Mouse (Mus musculus) mouse embryonic stem cell (cell line): ENCODE measurements around the gene Pus7l.

ENCODE experiments used
- in situ Hi-C, 2 experiments: fragments of 300-500 bp; cut with MboI; formaldehyde crosslinking; loops; 1 replicate in 1 of 2; 3 replicates in 1 of 2; pipeline ENCODE4 v1.14.3; 2019 to 2020; ENCODE audit warnings: low sequenced_read_pairs in 2 of 2, low pct_unique_long_range_greater_than_20kb in 1 of 2, mixed read lengths in 1 of 2; ENCODE audit not compliant: unreplicated experiment in 1 of 2

Gene Pus7l

DNA sequence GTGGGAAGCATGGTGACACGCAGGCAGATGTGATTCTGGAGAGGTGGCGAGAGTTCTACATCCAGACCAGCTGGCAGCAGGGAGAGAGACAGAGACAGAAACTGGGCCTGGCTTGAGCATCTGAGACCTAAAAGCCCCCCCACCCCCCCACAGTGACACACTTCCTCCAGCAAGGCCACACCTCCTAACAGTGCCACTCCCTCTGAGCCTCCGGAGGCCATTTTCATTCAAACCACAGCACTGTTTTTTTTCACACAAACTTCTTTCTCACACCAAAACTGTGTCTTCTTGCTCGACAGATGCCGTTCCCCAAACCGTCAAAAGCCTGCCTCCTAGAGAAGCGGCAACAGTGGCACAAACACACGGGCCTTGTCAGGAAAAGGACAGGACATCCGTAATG lies 10.2 kb upstream of the Pus7l start:
- in situ Hi-C loops, result loop anchor here in 1 of 2 experiments (10.0 kb wide), 1 partner anchor 121 kb away; no protein-coding TSS in a partner anchor

DNA sequence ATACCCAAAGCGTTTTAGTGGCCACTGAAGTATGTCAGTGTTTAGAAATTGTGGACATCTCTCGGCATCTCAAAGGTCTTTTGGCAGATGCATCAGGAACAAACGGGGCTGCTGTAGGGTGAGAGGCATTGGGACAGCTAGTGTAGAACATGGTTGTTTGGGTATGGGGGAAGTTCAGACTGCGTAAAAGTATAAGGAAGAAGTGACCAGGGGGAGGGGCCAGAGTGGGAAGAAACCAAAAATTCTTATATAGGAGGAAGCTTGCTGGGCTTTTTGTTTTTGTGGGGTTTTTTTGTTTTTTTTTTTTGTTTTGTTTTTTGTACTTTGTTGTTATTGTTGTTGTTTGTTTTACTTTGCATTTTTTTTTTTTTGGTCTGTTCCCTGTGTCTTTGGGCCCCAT lies 1.5 kb upstream of the Pus7l start:
- in situ Hi-C loops, result no loop called here

DNA sequence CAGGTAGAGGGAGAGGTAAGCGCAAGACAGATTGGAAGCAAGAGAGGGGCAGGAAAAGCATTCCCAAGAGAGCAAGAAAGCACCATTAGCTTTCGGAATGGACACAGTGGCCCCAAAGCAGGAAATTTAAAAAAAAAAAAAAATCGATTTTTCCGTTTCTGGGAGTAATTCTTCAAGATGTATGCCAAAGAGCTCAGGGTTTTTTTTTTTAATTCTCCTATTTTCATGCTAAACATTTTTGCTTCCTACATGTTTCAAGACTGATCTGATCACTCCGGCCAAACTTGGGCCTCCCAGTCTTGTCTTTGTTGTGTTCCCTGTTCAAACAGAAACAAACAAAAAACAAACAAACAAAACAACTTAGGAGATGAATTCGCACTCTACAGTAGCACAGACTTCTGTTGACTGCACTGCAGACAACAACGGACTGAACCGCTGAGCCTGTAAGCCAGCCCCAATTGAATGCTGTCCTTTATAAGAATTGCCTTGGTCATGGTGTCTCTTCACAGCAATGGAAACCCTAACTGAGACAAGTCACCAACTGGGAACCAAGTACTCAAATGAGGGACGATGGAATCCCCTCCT lies 797 bp upstream of the Pus7l start:
- in situ Hi-C loops, result no loop called here

DNA sequence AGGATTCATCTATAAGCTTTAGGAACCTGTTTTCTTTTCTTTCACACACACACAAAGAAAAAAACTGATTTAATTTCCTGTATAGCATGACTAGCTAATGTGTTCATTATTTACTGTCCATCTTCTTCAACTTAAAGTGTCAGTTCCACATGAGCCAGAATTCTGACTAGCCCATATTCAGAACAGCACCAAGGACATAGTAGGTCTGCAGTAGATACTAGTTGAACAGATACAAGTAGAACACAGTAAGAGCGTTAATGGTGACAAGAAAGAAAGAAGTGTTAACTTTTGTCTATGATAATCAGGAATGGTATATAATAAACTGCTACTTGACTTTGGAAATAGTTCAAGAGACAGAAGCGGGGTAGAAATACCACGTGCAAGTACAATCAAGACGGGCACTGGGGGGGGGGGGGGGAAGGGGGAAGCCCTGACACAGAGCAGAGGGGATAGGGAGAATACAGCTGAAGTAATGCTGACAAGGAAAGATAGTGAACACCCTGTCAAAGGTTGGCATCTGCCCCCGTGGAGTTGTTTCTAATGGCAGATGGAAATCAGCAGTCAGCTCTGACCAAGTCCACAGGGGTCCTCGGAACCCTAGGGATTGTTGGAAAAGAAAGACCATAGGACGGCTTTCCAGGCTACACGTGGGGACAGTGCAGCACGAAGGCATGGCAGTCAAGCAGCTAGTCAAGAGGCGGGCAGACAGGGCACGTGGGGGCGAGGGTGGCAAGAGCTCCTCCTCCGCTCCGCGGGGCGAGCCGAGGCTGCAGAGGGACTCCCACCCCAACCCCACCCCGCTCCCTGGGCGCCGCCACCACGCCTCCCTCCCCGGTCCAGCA lies 559 bp downstream of the Pus7l start:
- in situ Hi-C loops, result no loop called here

DNA sequence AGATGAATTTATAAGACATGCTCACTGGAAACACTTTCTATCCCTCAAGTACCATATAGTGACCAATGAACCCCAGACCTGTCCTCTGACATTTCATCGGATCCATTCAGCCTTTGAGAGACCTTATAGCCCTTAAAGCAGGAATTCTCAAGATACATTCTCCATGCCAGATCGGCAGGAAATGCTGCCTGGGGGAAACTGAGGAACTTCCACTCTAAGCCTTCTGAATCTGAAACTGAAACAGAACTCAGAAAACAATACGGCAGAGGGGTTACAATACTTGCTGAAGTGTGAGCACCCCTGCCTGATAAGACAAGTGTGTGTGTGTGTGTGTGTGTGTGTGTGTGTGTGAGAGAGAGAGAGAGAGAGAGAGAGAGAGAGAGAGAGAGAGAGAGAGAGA lies 4.1 kb downstream of the Pus7l start:
- in situ Hi-C loops, result no loop called here

DNA sequence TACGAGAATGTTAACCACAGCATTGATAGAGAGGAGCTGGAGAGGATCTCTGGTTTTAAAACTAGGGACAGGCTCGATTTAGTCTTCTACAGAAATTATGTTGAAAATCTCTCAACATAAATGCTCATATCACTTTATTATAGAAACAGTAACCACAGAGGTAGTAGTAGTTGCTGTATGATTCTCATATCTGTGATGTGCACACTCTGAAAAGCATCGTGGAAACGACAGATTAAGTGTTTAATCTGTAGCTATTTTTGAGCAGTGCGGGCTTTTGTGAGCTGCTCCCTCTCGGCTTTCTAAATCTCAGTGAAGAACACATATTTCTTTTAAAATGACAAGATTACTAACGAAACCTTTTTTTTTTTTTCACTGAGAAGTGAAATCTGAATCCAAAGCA lies 7.8 kb downstream of the Pus7l start:
- in situ Hi-C loops, result no loop called here

DNA sequence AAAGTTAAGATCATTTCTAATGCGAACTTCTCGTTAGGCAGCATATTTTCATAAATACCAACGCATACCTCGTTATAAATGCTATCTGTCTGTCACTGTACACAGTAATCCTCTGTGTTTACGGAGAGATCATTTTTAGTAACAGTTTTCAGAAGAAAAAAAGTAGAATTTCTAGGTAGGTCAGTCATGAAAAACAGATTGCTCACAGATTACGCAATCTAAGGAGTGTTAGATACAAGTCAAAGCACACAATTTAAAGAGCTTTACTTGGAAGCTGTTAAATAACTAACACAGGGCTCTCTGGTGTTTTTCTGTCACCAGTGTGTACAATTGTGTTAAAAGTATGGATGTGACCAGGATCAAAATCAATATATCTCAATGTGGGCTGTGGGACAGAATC lies 10.4 kb downstream of the Pus7l start:
- in situ Hi-C loops, result no loop called here

DNA sequence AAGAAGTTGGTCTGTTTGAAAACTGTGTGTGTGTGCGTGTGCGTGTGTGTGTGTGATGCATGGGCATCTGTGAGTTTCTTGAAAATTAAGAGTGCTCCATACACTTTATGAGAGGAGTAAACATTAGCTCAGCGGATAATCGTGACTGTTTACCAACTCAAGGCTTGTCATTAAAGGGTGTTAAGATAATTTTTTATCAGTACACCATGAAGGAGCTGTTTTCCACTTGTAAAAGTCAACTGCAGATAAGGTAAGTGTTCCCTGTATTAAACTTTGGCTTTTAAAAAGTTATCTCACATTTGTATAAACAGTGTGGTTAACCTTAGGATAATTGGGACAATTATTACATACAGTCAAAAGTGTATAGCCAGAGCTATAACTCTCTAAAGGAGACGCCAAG lies 11.0 kb downstream of the Pus7l start:
- in situ Hi-C loops, result no loop called here

DNA sequence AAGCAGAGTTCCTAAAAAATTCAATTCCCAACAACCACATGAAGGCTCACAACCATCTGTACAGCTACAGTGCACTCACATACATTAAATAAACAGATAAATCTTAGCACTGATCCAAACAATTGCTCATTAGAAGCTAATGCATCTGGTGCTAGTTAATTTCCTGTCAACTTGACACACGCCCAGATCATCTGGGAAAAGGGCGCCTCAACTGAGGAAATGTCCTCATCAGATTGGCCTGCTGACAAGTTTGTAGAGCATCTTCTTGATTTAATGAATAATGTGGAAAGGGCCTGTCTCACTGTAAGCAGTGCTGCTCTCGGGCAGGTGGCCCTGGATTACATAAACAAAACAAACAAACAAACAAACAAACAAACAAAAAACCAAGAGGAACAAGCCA lies 12.8 kb downstream of the Pus7l start:
- in situ Hi-C loops, result no loop called here

DNA sequence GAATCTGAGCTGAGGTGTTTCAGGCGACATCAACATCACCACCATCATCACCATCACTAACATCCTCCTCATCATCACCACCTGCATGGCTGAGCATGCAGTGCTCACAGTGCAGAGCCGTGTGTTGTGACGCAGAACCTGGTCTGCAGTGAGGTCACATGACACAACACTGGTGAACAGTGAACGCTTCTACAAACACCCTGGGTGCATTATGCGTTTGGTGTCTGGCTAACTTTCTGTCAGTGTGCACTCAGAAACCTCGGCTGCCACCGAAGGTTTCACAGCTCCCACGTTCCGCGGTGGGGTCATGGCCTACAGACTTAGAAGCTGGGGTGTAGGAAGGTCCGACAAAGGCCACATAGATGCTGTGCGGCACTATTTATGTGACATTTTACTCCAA lies 18.4 kb downstream of the Pus7l start:
- in situ Hi-C loops, result loop anchor here in 1 of 2 experiments (25.0 kb wide), 1 partner anchor 188 kb away; no protein-coding TSS in a partner anchor

DNA sequence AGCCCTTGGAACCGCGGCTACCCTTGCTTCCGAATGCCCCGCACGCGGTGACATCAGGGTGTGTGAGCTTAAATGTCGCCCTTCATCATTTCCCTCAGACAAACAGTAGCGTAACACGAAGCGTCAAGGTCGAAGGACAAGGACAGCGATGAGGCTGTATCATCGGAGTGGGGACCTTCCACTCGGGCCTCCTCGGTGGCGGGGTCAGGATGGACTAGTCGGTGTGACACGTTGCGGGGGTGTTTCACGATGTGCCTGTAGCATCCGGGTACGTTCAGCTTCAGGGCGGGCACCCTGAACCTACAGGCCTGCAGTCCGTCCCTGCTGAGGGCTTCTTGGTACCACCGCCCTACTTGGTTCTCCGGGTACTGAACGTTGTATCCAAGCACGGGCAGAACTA lies 20.1 kb downstream of the Pus7l start:
- in situ Hi-C loops, result loop anchor here in 1 of 2 experiments (25.0 kb wide), 1 partner anchor 186 kb away; no protein-coding TSS in a partner anchor

DNA sequence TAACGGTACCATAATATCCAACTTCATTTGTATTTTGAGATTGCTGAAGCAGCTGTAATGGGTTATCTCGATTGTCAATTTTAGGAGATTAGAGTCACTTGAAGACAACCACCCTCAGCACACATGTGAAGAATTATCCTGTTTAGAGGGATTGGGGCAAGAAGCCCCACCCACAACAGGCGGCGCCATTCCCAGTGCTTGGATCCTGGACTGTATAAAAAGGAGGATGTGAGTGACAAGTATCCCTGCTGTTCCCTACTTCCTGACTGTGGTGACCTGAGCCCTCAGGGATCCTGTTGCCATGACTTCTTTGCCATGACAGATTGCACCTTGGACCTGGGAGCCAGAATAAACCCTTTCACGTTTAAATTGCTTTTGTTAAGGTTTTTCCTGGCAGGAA lies 22.4 kb downstream of the Pus7l start:
- in situ Hi-C loops, result loop anchor here in 1 of 2 experiments (25.0 kb wide), 1 partner anchor 184 kb away; no protein-coding TSS in a partner anchor

DNA sequence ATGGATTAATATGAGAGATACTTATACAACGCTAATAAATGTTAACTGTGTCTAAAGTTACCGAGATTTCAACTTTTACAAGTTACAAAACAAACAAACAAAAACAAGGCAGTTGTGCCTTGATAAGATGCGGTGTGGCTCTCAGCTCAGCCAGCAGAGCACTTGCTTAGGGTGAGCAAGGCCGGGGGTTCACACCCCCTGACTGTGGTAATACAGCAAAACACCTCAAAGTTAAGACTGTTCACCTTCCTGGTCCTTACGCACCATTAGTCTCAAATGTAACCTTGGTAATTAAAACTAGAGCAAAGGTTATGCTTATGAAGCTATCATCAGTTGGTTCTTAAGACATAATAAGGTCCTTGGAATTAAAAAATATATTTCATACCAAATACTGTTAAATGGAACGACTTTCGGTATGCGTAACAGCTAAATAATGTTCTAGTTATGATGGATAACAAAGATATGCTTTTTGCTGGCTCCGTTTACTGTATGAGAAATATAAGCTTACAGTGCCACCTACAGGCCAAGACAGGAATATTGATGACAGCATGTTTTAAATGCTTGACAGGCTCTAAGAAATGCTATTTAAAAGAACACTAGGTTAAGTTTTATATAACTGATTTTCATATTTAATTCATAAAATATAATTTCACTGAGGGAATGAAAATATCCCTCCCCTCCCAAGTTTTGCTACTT lies 23.0 kb downstream of the Pus7l start:
- in situ Hi-C loops, result loop anchor here in 1 of 2 experiments (25.0 kb wide), 1 partner anchor 183 kb away; no protein-coding TSS in a partner anchor

DNA sequence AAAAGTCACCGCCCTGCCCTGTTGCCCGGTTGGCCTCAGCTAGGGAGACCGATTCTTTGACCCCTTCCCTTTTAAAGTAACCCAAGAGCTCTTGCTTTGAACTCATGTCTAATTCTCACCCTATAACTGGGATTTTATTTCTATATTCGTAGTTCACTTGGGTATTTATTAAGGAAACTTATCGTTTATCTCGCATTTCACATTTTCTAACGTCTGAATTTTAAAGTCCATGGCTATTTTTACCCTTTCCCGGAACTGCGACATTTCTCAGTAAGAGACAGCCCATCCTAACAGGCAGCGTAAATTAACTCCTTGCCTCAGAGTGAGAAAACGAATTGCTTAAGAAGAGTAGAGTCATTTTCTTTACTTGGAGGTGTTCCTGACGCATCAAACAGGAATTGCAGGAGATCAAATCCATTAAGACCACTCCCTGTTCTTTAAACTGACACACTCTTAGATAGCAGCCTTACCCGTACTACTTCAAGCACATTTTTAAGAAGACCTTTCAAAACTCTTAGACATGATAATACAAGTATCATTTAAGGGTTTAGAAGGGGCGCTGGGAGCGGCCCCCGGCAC lies 25.3 kb downstream of the Pus7l start:
- in situ Hi-C loops, result loop anchor here in 1 of 2 experiments (25.0 kb wide), 1 partner anchor 181 kb away; no protein-coding TSS in a partner anchor

DNA sequence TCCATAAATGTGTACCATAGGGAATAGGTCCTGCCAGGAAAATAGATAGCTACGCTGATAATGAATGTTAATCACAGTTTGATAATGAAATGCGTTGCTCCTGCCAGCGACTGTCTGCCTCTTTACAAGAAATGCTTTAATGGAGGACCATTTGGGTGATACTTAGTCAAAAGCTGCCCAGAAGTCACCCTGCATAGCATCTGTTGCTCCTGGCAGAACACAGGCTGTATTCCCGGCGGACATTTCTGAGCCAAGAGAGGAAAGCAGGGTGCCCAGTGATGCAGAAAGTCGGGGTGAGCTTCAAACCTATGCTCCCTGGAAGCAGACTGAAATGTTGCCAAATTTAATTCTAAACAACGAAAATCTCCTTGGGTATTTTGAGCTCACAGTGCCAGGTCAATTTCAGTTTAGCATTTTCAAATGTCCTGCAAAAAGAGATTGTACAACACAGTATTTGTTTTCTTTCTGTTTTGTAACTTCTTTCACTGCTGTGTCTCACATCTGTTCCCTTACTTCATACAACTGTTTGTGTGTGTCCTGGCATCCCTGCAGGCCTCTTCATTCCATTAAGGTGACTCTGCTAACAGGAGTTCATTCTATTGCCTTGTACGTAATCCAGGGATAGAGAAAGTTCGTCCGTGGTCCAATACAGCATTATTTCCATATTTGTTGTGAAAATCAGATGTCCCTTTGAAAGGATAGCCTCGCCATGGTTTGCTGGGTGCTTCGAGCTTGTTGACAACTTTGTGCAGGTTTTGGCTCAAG lies 39.7 kb downstream of the Pus7l start:
- in situ Hi-C loops, result loop anchor here in 1 of 2 experiments (25.0 kb wide), 1 partner anchor 166 kb away; no protein-coding TSS in a partner anchor

DNA sequence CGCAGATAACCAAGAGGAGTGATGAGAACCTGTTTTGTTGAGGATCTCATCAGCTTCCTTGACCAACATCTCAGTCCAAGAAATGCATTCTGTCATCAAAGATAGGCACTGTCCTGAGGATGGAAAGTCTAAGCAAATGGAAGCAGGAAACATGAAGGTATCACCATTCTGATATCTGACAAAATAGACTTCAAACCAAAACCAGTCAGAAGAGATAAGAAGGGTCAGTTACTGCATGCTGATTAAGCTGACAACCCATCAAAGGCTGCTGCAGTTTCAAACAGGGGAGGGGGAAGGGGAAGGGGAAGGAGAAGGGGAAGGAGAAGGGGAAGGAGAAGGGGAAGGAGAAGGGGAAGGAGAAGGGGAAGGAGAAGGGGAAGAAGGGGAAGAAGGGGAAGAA lies 44.1 kb downstream of the Pus7l start:
- in situ Hi-C loops, result no loop called here

DNA sequence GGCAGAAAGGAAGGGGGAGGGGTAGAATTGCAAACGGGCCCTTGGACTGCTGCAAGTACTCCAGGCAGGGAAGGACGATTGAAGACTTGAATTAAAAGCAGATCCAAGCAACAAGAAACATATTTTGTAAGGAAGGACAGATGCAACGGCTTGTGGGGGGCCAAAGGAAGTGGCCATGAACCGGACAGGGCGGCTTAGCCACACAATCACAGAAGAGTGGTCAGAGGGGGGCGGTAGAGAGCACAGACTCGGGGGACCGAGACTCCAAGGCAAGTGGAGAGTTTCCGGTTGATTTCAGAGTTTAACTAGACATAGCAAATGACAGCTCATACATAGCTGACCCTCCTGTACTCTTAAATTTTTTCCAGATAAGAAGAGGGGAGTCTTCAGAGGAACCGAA lies 47.4 kb downstream of the Pus7l start:
- in situ Hi-C loops, result no loop called here

DNA sequence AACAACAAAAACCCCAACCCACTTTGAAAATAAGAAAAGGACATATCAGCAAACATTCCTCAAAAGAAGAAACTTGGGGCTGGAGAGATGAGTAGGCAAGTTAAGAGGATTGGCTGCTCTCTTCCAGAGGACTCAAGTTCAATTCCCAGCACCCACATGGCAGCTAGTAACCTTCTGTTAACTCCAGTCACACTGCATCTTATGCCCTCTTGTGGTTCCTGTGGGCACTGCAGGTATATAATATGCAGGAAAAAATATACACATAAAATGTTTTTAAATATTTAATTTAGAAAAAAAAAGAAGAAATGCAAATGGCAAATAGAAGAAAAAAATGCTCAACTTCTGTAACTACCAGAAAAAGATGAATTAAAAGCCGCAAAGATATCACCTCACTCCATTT lies 48.9 kb downstream of the Pus7l start:
- in situ Hi-C loops, result no loop called here
